Mouse (Mus musculus): ENCODE data around the gene Peg10.

DNA sequence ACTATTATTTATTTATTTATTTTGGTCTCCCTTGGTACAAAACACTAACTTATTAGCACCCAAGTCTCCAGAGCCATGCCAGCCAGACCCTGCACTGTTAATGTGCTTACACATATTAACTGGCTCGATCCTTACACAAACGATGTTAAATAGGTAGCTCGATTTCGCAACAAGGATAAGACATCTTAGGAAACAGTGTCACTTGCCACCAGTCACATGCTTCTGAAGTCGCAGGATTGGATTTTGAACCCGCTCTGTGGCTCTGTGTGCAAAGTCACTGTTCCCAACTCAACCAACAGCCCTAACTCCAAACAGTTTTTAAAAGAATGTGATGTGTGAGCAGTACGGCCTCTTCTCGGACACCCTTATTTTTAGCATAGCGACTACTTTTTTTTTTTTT is 10.7 kb upstream of the Peg10 start:
- TF ChIP-seq CTCF (IDR thresholded peaks at IDR 0.05) (no peak), EP300 (IDR thresholded peaks at IDR 0.05) (no peak)

Data from lung, postnatal 0 days (tissue).